Mouse (Mus musculus) CD4-positive, CD25-positive, alpha-beta regulatory T cell, adult 4 months (primary cell): Measurements from ENCODE around the gene Fsd2. TPM values are rescaled to one million over a fixed set of nuclear protein-coding genes. Genes with fewer than 3 reads are reported as not detected.

ENCODE experiments used
- ATAC-seq: one replicate; pipeline ENCODE4 v1.8.0; 2017
- polyA plus RNA-seq, 2 experiments: library from polyadenylated mRNA; unstranded; fragments of 100-300 nt; shearing (Covaris generic); gene quantifications; one replicate each; pipeline ENCODE4 v1.2.1; 2017

Fsd2 gene
- polyA plus RNA-seq, 2 experiments from 2014 or later, result 5.3 to 6.4 TPM

GRCm38 (mm10) chr7:81571941-81572441 is 5.2 kb upstream of the Fsd2 start:
- no peak for ATAC-seq

- peak; percentile 95 for ATAC-seq
Measured at GRCm38 (mm10) chr7:81571108-81571940, 4.6 kb upstream of the Fsd2 start, which contains the start of gene Whamm. Gene Whamm, plus strand, starts transcription at chr7:81571266.

- ATAC-seq, result peak; percentile 32
Measured at GRCm38 (mm10) chr7:81570752-81571107, 4.0 kb upstream of the Fsd2 start.

- no peak for ATAC-seq
Measured at GRCm38 (mm10) chr7:81570271-81570670, 3.5 kb upstream of the Fsd2 start.

GRCm38 (mm10) chr7:81569851-81570250 is 3.1 kb upstream of the Fsd2 start:
- ATAC-seq, result no peak

- no peak for ATAC-seq
Measured at GRCm38 (mm10) chr7:81567396-81567795, 652 bp upstream of the Fsd2 start.

- no peak for ATAC-seq
Measured at GRCm38 (mm10) chr7:81566332-81566731, 412 bp downstream of the Fsd2 start.

GRCm38 (mm10) chr7:81565381-81566055 is 1.2 kb downstream of the Fsd2 start:
- no peak for ATAC-seq

GRCm38 (mm10) chr7:81564766-81565165 is 2.0 kb downstream of the Fsd2 start:
- no peak for ATAC-seq

GRCm38 (mm10) chr7:81563506-81564015 is 3.2 kb downstream of the Fsd2 start:
- ATAC-seq, result no peak

- no peak for ATAC-seq
Measured at GRCm38 (mm10) chr7:81561211-81561610, 5.5 kb downstream of the Fsd2 start.

GRCm38 (mm10) chr7:81560101-81561049 is 6.4 kb downstream of the Fsd2 start:
- no peak for ATAC-seq

GRCm38 (mm10) chr7:81559231-81559980 is 7.3 kb downstream of the Fsd2 start:
- no peak for ATAC-seq

- no peak for ATAC-seq
Measured at GRCm38 (mm10) chr7:81557985-81558360, 8.8 kb downstream of the Fsd2 start.

GRCm38 (mm10) chr7:81557252-81557984 is 9.3 kb downstream of the Fsd2 start:
- ATAC-seq, result no peak

GRCm38 (mm10) chr7:81556839-81557238 is 9.9 kb downstream of the Fsd2 start:
- no peak for ATAC-seq

- ATAC-seq, result no peak
Measured at GRCm38 (mm10) chr7:81554369-81554768, 12.4 kb downstream of the Fsd2 start.

- no peak for ATAC-seq
Measured at GRCm38 (mm10) chr7:81553589-81553988, 13.2 kb downstream of the Fsd2 start.

GRCm38 (mm10) chr7:81548864-81549263 is 17.9 kb downstream of the Fsd2 start:
- peak; percentile 68 for ATAC-seq

- ATAC-seq, result no peak
Measured at GRCm38 (mm10) chr7:81542934-81543333, 23.8 kb downstream of the Fsd2 start.
